Mouse (Mus musculus) embryonic stem cell, embryonic (primary cell): ENCODE data around the gene Nckap1.
"Not testable (repeated sequence)": the region's sequence is repeated elsewhere in the genome, so short reads cannot be mapped to it uniquely, and the experiment has no call there.

Source experiments
- CTCF ChIA-PET, 4 experiments: fragments of 300-600 bp in 2 of 4; fragments of 350-600 bp in 2 of 4; sonication (Branson Sonifier 250); formaldehyde crosslinking; loops; one replicate each; lab custom pipeline; 2022; ENCODE audit warnings: inconsistent platforms in 2 of 4; lab: Charles Lee
- POLR2A ChIA-PET, 4 experiments: fragments of 300-600 bp in 2 of 4; fragments of 350-600 bp in 2 of 4; sonication (Branson Sonifier 250); formaldehyde crosslinking; loops; one replicate each; lab custom pipeline; 2022; ENCODE audit warnings: antibody characterized with exemption in 4 of 4, inconsistent platforms in 1 of 4; lab: Charles Lee

Gene Nckap1

GRCm38 (mm10) chr2:80579253-80579891 is 1.8 kb downstream of the Nckap1 start:
- POLR2A ChIA-PET, result interaction anchor here in 2 of 4 experiments (0.8 to 2.2 kb wide), 8 partner anchors 9 to 65 kb away, joined by 3 to 8 read pairs (median 4); partner anchors contain the start of genes Dusp19 (in 1 of the 2) and Nup35 (in 1 of the 2)
- CTCF ChIA-PET, result interaction anchor here in 1 of 4 experiments (0.7 kb wide), 1 partner anchor 48 kb away, joined by 3 read pairs; no protein-coding TSS in a partner anchor

- ChIA-PET CTCF (no interaction called here), POLR2A (interaction anchor here in 2 of 4 experiments (1.0 to 2.1 kb wide), 5 partner anchors 15 to 49 kb away, joined by 3 to 5 read pairs (median 3); no protein-coding TSS in a partner anchor)
These were observed 3.9 kb downstream of the Nckap1 start for GRCm38 (mm10) chr2:80577286-80577685.

- ChIA-PET CTCF (no interaction called here), POLR2A (interaction anchor here in 2 of 4 experiments (0.6 to 1.9 kb wide), 6 partner anchors 8 to 46 kb away, joined by 3 to 5 read pairs (median 4); partner anchors contain the start of genes Dusp19 (in 1 of the 2), Nckap1 (in 1 of the 2) and Nup35 (in 1 of the 2))
These were observed 10.5 kb downstream of the Nckap1 start for GRCm38 (mm10) chr2:80570656-80571055.

- POLR2A ChIA-PET, result no interaction called here
- CTCF ChIA-PET, result no interaction called here
These were observed 13.8 kb downstream of the Nckap1 start for GRCm38 (mm10) chr2:80567411-80567810.

GRCm38 (mm10) chr2:80562253-80562652 is 18.9 kb downstream of the Nckap1 start:
- CTCF ChIA-PET, result no interaction called here
- POLR2A ChIA-PET, result interaction anchor here in 3 of 4 experiments (0.8 to 1.5 kb wide), 8 partner anchors 9 to 55 kb away, joined by 3 to 5 read pairs (median 3); partner anchors contain the start of genes Dusp19 (in 1 of the 3) and Nup35 (in 1 of the 3)

GRCm38 (mm10) chr2:80561478-80561877 is 19.7 kb downstream of the Nckap1 start:
- POLR2A ChIA-PET, result interaction anchor here in 2 of 4 experiments (0.7 to 1.7 kb wide), 7 partner anchors 8 to 75 kb away, joined by 3 to 9 read pairs (median 4); partner anchors contain the start of genes Dusp19 (in 2 of the 2) and Nup35 (in 2 of the 2)

GRCm38 (mm10) chr2:80560773-80561172 is 20.4 kb downstream of the Nckap1 start:
- POLR2A ChIA-PET, result interaction anchor here in 1 of 4 experiments (0.7 to 1.7 kb wide), 3 partner anchors 9 to 76 kb away, joined by 3 to 9 read pairs (median 4); no protein-coding TSS in a partner anchor
- CTCF ChIA-PET, result interaction anchor here in 2 of 4 experiments (0.6 to 0.8 kb wide), 2 partner anchors 13 to 30 kb away, joined by 3 to 5 read pairs; no protein-coding TSS in a partner anchor

More at GRCm38 (mm10) chr2:80561478-80561877, 19.7 kb downstream of the Nckap1 start:
- CTCF ChIA-PET, result no interaction called here

- POLR2A ChIA-PET, result interaction anchor here in 1 of 4 experiments (0.6 kb wide), 1 partner anchor 340 kb away, joined by 7 read pairs; no protein-coding TSS in a partner anchor
- CTCF ChIA-PET, result interaction anchor here in 1 of 4 experiments (0.8 kb wide), 1 partner anchor 29 kb away, joined by 3 read pairs; no protein-coding TSS in a partner anchor
These were observed 21.5 kb downstream of the Nckap1 start for GRCm38 (mm10) chr2:80559655-80560054.

- ChIA-PET CTCF (no interaction called here), POLR2A (interaction anchor here in 1 of 4 experiments (0.7 to 0.8 kb wide), 2 partner anchors 22 to 26 kb away, joined by 3 read pairs; partner anchors contain the start of gene Nckap1)
These were observed 26.7 kb downstream of the Nckap1 start for GRCm38 (mm10) chr2:80554442-80554841.

- ChIA-PET CTCF (interaction anchor here in 2 of 4 experiments (0.5 to 2.0 kb wide), 3 partner anchors 13 to 642 kb away, joined by 3 to 6 read pairs (median 3); no protein-coding TSS in a partner anchor), POLR2A (interaction anchor here in 2 of 4 experiments (1.1 to 1.2 kb wide), 2 partner anchors 36 to 83 kb away, joined by 3 read pairs; no protein-coding TSS in a partner anchor)
These were observed 31.5 kb downstream of the Nckap1 start for GRCm38 (mm10) chr2:80549704-80550103.

- POLR2A ChIA-PET, result interaction anchor here in 1 of 4 experiments (0.7 to 0.9 kb wide), 2 partner anchors 22 to 100 kb away, joined by 3 read pairs; no protein-coding TSS in a partner anchor
These were observed 33.3 kb downstream of the Nckap1 start for GRCm38 (mm10) chr2:80547901-80548300.

GRCm38 (mm10) chr2:80542801-80543200 is 38.4 kb downstream of the Nckap1 start:
- ChIA-PET CTCF (no interaction called here), POLR2A (no interaction called here)

More at GRCm38 (mm10) chr2:80547901-80548300, 33.3 kb downstream of the Nckap1 start:
- CTCF ChIA-PET, result interaction anchor here in 1 of 4 experiments (0.8 kb wide), 1 partner anchor 13 kb away, joined by 3 read pairs; no protein-coding TSS in a partner anchor

- POLR2A ChIA-PET, result interaction anchor here in 3 of 4 experiments (0.5 to 1.0 kb wide), 3 partner anchors 24 to 115 kb away, joined by 3 read pairs; no protein-coding TSS in a partner anchor
These were observed 44.0 kb downstream of the Nckap1 start for GRCm38 (mm10) chr2:80537156-80537555.

GRCm38 (mm10) chr2:80536608-80537007 is 44.6 kb downstream of the Nckap1 start:
- POLR2A ChIA-PET, result interaction anchor here in 3 of 4 experiments (0.6 to 1.0 kb wide), 3 partner anchors 24 to 180 kb away, joined by 3 read pairs; no protein-coding TSS in a partner anchor
- CTCF ChIA-PET, result interaction anchor here in 3 of 4 experiments (0.6 to 1.7 kb wide), 6 partner anchors 8 to 93 kb away, joined by 3 to 7 read pairs (median 5); partner anchors contain the start of genes Dusp19 (in 1 of the 3) and Nup35 (in 1 of the 3)

More at GRCm38 (mm10) chr2:80537156-80537555, 44.0 kb downstream of the Nckap1 start:
- CTCF ChIA-PET, result interaction anchor here (0.5 to 1.7 kb wide), 9 partner anchors 8 to 93 kb away, joined by 3 to 7 read pairs (median 4); partner anchors contain the start of genes Dusp19 (in 1 of the 4) and Nup35 (in 1 of the 4)

GRCm38 (mm10) chr2:80524275-80524674 is 56.9 kb downstream of the Nckap1 start:
- POLR2A ChIA-PET, result interaction anchor here in 1 of 4 experiments (0.6 kb wide), 1 partner anchor 38 kb away, joined by 3 read pairs; no protein-coding TSS in a partner anchor
- CTCF ChIA-PET, result no interaction called here

- CTCF ChIA-PET, result no interaction called here
These were observed 75.0 kb downstream of the Nckap1 start for GRCm38 (mm10) chr2:80506051-80506802.

GRCm38 (mm10) chr2:80502132-80502531 is 79.0 kb downstream of the Nckap1 start:
- ChIA-PET CTCF (no interaction called here), POLR2A (no interaction called here)

More at GRCm38 (mm10) chr2:80506051-80506802, 75.0 kb downstream of the Nckap1 start:
- POLR2A ChIA-PET, result no interaction called here

GRCm38 (mm10) chr2:80495304-80495703 is 85.9 kb downstream of the Nckap1 start:
- POLR2A ChIA-PET, CTCF ChIA-PET: not testable (repeated sequence)
